Mouse (Mus musculus) ovary, postnatal 14 days (tissue): ENCODE data around the gene Mlxipl.

ENCODE experiments used
- DNase-seq: peaks from one replicate; pipeline ENCODE4 v3.0.0; 2022; ENCODE audit warnings: low spot score

Gene Mlxipl

DNA sequence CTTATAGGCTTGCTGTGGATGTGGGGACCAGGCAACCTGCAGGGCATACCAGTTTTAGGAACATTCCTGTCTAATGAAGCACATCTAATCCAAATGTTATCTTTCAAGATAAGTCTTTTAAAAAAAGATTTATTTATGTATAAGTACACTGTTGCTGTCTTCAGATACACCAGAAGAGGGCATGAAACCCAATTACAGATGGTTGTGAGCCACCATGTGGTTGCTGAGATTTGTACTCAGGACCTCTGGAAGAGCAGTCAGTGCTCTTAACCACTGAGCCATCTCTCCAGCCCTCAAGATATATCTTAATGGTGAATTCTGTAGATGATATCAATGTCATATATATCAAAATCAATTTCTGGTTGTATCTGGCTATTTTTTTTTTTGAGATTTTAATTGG, 56.3 kb downstream of the Mlxipl start:
- DNase-seq: no peak

GRCm38 (mm10) chr5:135148715-135149052, 59.0 kb downstream of the Mlxipl start:
- DNase-seq: no peak

- DNase-seq: peak; percentile 98
Measured at GRCm38 (mm10) chr5:135149053-135149819, 59.5 kb downstream of the Mlxipl start, which contains the start of gene Tbl2. TSS of gene Tbl2 (plus strand) at chr5:135149657.

DNA sequence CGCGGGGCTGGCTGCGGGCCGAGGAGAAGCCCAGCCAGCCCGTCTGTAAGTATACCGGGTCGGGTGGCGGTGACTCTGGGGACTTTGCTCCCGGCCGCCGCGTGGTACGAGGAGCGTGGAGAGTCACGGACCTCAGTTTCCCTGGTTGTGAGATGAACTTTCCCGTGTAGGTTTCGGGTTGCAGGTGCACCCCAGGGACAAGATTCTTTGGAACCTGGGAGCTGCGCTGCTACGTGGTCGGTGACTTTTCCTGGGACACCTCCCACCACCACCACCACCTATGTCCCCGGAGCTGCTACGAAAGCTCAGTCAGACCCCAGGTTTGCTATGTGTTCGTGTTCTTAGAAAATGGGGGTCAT, 60.1 kb downstream of the Mlxipl start:
- no peak for DNase-seq

- DNase-seq: no peak
Measured at GRCm38 (mm10) chr5:135156496-135156895, 66.8 kb downstream of the Mlxipl start.

- DNase-seq: peak; percentile 39
Measured at GRCm38 (mm10) chr5:135161221-135161620, 71.5 kb downstream of the Mlxipl start.

- no peak for DNase-seq
Measured at GRCm38 (mm10) chr5:135161650-135162049, 72.0 kb downstream of the Mlxipl start.

GRCm38 (mm10) chr5:135162361-135162760, 72.7 kb downstream of the Mlxipl start:
- DNase-seq: no peak

GRCm38 (mm10) chr5:135162821-135163220, 73.1 kb downstream of the Mlxipl start:
- DNase-seq: no peak

DNA sequence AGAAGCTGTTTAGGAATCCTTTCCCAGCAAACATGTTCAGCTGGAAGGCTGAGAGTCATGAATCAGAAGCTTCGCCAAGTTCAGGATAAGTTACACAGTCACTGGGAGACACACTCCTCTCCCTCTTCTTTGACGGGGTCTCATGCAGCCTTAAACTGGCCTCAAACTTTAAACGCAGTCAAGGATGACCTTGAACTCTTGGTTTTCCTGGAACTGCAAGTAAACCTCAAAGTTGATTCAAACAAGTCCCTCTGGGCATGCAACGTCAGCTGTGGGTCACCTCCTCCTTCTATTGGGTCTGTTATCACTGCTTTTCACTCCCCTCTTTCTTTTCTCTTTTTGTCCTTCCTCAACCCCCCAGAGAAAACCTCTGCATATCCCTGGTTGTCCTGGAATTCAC, 77.2 kb downstream of the Mlxipl start:
- DNase-seq: no peak

DNA sequence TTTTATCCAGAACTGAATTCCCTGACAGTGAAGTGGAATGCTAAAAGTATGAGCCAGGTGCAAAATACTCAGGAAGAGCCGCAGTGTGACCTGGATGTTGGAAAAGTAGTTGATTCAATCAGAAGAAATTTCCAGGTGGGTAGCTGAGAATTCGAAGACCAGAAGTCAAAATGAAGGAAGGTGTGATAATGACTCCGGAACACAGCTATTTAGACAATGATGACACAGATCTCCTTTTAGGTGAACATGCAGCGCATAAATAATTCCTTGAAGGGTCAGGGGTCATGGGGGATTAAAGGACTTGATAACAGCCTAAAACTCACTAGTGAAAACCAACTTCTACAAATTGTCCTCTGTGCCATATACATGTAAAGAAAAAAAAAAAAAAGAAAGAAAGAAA, 77.8 kb downstream of the Mlxipl start:
- no peak for DNase-seq

DNA sequence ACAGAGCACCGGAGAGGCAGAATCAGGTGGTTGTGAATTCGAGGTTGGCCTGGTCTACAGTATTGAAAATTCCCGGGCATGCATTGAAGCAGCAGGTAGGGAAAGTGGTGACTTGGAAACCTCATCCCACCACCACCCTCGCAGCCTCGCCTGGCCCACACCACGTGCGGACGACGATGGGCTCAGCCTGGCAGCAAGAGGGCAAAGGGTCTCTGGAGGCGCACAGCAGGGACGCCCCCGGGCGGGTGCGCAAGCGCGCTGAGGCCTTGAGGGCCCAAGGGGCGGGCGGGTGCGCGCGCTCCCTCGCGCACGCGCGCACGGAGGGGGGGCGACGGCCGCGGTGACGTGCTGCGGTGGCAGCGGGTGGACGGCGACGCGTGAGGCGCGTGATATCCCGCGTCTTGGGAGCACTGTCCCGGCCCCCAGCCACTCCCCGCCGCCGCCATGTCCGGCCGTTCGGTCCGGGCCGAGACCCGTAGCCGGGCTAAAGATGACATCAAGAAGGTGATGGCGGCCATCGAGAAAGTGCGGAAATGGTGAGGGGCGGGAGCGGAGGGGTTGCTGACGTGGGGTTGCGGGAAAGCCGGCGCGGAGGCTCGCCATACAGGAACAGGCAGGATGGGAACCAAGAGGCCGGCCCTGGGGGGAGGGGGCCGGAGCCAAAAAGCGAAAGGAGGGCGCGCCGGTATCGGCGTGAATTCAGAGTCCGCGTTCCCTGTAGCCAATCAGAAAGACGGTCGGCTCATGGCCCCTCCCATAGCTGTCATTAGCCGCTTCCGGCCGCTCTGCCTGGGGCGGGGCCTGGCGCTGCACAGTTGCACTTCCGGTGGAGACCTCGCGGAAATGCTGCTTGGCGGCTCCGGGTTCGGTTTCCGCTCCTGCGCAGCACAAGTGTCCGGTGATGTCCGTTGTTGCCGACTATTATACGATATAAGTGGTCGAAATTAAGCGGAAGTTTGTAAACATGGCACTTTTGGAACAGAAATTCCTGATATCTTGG, 78.7 kb downstream of the Mlxipl start, which contains the start of gene Bcl7b:
Gene Bcl7b (plus strand): TSS at position 221 of the 1,000 bp plus-strand sequence.
- peak; percentile 87 for DNase-seq

DNA sequence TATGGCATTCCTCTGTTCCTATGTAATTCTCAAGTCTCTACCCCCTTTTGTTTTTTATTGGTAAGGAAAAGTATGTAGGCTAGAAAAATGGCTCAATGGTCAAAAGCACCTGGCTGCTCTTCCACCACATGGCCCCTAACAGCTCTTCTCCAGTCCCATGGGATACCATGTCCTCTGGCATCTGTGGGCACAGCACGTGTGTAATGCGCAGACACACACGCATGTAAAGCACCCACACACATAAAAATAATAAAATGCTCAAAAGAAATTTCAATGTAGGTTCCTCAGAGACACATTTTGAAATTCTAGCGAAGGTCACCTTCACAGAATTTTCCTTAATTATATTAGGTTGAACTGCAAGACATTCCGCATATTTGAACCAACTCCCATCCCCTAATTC, 79.8 kb downstream of the Mlxipl start:
- DNase-seq: no peak

DNA sequence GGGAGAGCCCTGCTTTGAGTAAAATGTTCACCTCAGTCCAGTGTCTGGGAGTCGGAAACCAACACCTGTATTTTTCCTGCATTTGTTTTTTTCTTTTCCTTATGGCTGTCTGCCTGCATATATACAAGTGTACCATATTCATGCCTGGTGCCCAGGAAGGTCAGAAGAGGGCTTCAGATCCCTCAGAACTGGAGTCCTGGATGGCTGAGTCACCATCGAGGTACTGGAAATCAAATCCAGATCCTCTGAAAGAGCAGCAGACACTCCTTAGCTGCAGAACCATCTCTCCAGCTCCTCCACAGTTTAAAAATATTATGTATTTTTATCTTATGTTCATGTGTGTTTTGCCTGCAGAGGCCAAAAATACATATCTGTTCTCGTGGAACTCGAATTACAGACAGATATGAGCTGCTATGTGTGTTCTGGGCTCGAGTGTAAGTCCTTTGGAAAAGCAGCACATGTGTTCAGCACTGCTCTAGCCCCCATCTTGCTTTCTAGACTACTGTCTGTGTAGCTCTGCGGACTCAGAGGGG, 82.1 kb downstream of the Mlxipl start:
- DNase-seq: no peak

DNA sequence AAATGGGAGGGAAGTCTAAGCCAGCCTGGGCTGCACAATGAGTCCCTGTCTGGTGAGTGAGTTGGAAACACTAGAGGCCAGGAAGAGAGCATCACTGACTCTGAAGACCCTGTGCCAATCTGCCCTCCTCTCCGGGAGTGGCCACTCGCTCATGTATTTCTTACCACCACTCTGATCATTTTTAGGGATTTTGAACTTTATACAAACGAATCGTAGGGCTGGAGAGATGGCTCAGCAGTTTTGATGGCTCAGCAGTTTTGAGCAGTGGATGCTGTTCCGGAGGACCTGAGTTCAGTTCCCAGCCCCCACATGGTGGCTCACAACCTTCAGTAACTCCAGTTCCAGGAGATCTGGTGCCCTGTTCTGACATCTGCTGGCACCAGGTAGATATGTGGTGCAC, 83.3 kb downstream of the Mlxipl start:
- DNase-seq: no peak

GRCm38 (mm10) chr5:135175086-135175485, 85.4 kb downstream of the Mlxipl start:
- DNase-seq: no peak

DNA sequence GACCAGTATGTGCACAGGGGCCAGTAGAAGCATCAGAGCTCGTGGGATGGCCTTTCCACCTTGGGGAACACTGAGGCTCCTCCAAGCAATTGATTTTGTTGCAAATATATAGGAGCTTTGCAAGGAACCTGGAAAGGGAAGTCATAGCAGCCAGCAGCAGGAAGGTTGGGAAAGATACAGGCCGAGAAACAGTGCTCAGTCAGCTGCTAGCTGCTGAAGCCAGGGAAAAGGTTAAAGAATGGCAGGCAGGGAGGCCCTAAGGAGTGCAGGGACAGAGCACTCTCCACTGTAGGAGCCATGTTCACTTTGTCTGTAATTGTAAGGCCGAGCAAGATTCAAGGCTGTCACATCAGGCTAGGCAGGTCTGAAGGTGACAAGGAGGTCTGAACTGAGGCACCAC, 88.8 kb downstream of the Mlxipl start:
- no peak for DNase-seq

GRCm38 (mm10) chr5:135178996-135179395, 89.3 kb downstream of the Mlxipl start:
- no peak for DNase-seq

GRCm38 (mm10) chr5:135179616-135180015, 89.9 kb downstream of the Mlxipl start:
- no peak for DNase-seq

- DNase-seq: no peak
Measured at GRCm38 (mm10) chr5:135180796-135181195, 91.1 kb downstream of the Mlxipl start.

DNA sequence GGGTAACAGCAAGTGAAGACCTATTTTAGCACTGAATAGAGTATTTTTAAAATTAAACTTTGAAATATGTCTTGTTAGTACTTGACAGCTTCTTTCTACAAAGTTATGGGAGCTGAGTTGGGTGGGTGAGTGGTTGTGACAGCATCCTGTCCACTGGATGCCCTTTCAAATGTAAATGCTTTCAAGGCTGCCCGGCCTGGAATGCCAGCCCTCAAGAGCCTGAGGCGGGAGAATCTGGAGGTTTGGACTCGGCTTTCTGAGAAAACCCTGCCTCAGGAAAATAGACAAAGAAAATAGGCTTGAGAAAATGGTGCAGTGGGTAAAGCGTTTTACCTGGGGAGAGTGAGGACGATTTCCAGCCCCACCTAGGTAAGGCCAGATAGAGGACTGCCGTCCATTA, 92.1 kb downstream of the Mlxipl start:
- no peak for DNase-seq

- DNase-seq: no peak
Measured at GRCm38 (mm10) chr5:135183131-135183861, 93.6 kb downstream of the Mlxipl start.
